Mouse (Mus musculus): ENCODE data around the gene Dpep2nb. TPM values are rescaled to one million over a fixed set of nuclear protein-coding genes. Genes with fewer than 3 reads are reported as not detected.
"Not testable (repeated sequence)": the region's sequence is repeated elsewhere in the genome, so short reads cannot be mapped to it uniquely, and the experiment has no call there.

Gene Dpep2nb
- total RNA-seq, 2 experiments from 2014 or later: not detected

DNA sequence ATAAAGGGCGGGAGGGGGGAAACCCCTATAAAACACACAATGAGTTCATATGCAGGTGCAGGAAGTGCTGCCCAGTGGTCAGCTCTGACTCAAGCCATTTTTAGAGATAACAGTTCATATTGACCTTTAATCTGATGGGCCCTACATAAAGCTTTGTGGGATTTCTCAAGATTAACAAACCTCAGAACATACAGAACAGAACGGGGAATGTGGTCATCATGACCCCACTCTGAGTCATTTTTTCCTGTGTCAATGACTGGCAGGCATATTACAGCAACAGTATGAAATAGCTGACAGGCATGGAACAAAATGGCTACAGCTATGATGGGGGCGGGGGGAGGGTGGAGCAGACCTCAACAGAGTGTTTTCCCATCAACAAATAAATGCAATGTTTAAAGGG is 1.4 kb upstream of the Dpep2nb start:
- DNase-seq (ENCODE audit: low spot score in 2 of 2): no peak

DNA sequence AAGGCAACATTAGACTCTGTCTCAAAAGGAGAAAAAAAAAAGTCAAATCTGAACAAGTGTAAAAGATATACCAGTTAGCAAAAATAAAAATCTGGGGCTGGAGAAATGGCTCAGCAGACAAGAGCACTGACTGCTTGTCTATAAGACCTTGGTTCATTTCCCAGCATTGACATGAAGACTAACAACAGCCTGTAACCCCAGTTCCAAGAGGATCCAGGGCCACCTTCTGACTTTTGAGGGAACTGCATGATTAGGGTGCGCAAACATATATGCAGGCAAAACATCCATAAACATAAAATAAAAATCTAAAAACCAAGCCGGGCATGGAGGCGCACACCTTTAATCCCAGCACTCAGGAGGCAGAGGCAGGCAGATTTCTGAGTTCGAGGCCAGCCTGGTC is 638 bp upstream of the Dpep2nb start:
- DNase-seq (ENCODE audit: low spot score in 2 of 2): no peak

DNA sequence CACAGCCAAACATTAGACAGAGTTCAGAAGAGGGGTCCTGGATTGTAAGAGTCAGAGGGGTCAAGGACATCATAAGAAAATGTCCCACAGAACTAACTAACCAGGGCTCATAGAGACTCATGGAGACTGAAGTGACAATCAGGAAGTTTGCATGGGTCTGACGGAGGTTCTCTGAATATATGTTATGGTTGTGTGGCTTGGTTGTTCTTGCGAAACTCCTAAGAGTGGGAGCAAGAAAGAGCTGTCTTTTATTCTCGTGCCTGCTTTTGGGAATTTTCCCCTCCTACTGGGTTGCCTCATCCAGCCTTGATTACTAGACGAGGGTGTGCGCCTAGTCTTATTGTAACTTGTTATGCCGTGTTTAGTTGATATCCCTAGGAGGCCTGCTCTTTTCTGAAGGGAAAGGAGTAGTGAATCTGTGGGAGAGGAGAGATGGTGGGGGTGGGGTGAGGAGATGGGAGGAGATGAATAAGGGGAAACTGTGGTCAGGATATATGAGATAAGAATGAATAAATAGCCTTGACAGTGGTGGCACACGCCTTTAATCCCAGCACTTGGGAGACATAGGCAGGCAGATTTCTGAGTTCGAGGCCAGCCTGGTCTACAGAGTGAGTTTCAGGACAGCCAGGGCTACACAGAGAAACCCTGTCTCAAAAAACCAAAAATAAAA is 1.1 kb downstream of the Dpep2nb start:
- no peak for DNase-seq (ENCODE audit: low spot score in 2 of 2)

DNA sequence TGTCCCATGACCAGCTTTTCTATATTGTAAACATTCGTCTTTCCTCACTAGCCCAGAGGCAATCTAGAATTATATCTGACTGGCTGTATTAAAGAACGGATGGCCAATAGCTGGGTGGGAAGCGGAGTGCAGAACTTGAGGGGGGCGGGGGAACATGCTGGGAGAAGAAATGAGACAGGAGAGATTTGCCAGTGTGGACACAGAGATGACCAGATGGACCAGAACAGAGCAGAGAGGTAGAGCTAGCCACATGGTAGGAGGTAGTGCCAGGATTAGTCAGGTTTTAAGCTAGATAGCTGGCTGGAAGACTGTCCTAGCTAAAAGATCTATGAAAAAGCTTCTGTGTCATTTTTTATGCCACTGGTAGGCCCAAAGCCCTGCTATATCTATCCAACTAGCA is 3.9 kb downstream of the Dpep2nb start:
- DNase-seq (ENCODE audit: low spot score in 2 of 2): no peak

DNA sequence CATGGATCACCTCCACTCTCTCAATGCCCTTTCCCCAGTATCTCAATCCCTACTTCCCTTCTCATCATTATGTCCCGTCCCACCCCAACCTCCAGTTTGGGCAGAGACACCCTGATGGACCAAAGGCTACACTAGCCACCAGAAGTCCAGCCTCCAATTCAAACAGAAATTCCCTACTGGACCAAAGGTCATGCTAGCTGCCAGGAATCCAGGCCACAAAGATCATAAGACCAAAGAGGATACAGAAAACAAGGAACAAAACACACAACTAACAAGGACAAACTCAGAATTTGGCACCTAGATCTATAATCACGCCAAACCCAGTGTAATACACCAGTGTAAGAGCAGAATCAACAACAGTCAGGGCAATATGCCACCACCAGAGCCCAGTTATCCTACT is 6.8 kb downstream of the Dpep2nb start:
- no peak for DNase-seq (ENCODE audit: low spot score in 2 of 2)

DNA sequence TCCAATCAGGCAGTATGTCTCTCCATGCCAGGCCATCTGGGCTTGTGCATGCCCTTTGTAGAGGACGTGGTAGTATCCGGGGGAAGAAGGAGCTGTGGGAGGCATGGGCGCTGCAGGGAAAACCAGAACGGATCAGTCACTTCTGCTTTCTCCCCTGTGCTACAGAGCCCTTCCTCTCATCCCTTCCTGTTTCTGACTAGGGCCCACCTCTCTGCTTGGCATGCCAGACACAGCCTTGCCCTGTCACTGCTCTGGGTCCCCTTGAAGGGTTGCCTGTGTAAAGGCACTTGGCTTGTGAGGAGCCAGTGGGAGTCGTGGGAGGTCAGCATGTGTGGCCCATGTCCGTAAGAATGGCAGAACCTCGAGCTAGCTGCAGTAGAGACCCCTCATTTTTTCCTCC is 9.4 kb downstream of the Dpep2nb start:
- DNase-seq (ENCODE audit: low spot score in 2 of 2): no peak

DNA sequence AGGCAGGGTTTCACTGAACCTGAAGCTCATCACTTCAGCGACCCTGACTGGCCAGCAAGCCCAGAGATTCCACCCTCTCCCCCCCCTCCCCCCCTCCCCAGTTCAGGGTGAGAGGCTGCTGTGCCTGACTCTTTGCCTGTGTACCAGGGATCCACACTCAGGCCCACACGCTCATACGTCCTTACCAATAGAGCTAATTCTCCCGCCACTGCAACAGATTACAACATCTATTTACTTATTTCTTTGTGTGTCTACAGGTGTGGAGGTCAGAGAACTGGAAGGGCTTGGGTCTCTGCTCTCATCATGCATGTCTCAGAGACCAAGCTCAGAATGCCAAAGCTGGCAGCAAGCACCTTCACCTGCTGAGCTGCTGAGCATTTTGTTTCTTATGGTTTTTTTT is 12.5 kb downstream of the Dpep2nb start:
- DNase-seq (ENCODE audit: low spot score in 2 of 2): no peak

DNA sequence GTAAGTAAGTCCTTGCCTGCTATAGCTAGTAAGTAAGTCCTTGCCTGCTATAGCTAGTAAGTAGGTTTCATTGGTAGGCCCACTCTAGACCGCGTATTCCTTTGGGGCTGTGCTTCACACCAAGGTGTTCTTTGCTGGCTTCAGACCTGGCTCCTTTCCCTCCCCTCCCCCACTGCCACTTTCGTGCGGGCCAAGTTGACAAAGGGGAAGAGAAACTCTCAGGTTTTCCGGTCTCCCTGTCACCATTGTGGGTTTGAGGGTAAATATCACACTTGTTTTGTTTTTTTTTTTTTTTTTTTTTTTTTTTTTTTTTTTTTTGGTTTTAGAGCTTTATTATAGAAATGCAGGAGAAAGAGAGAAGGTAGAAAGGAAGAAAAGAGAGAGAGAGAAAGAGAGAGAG is 13.3 kb downstream of the Dpep2nb start:
- DNase-seq (ENCODE audit: low spot score in 2 of 2): no peak

DNA sequence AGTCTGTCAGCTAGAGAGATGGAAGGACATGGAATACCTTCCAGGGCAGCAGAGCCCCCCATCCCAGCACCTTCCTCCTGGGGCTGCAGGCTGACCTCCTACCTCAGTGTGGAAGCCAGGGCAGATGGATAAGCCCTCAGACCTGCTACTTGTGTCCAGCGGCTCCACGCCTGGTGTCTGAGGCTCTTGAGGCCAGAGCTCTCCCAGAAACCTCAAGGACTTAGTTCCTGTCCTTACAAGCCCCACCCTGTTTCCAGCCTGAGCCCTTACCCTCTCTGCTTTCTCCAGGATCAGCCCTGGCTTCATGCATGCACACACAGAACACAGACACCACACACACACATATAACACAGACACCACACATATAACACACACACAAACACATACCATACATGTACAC is 14.2 kb downstream of the Dpep2nb start:
- DNase-seq (ENCODE audit: low spot score in 2 of 2): no peak

DNA sequence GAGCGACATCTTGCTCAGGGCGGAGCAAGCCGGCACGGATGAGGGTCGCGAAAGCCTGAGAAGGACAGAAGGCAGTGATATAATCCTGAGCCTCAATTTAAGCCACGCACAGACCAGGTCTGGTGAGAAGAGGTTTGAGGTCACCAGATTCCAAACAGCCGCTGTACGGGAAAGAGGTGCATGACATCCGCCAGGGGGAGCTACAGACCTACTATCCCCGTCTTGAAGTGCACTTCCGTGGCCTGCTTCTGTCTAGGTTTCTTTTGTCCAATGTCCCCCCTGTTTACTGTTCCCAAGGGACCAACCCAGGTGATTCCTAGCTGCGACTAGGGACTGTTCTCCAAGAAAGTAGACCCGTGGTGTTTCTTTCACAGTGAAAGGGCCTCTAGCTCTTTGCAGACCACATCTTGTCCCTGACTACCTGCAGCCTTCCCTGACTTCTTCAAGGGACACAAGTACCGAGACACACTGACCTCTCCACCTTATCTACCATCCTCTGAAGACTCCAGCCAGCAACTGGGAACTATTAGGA is 14.9 kb downstream of the Dpep2nb start, which contains the start of gene Dus2:
Dus2 (plus strand) TSS at position 482 of the 532 bp plus-strand sequence.
- peak; percentile 81 to 82 for DNase-seq (ENCODE audit: low spot score in 2 of 2)

DNA sequence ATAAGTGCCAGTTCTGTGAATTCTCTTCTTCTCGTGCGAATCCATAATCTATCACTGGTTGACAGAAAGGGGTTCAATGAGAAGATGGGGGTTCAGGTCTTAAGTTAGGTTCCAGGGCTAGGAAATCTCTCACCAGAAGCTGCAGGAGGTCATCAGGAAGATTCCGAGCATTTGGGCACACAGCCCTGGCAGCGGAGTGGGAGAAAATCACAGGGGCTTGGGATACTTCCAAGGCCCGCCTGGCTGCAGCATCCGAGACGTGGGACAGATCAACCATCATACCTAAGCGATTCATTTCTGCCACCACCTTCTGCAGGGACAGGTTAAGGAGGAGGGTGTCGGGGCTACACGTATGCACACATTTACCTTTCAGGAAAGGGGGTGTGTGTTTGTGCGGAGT is 17.2 kb downstream of the Dpep2nb start:
- no peak for DNase-seq (ENCODE audit: low spot score in 2 of 2)

DNA sequence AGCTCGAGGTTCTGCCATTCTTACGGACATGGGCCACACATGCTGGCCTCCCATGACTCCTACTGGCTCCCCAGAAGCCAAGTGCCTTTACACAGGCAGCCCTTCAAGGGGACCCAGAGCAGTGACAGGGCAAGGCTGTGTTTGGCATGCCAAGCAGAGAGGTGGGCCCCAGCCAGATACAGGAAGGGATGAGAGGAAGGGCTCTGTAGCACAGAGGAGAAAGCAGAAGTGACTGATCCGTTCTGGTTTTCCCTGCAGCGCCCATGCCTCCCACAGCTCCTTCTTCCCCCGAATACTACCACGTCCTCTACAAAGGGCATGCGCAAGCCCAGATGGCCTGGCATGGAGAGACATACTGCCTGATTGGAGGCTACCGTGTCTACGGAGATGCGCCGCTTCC is 22.4 kb downstream of the Dpep2nb start:
- DNase-seq (ENCODE audit: low spot score in 2 of 2): not testable (repeated sequence)

DNA sequence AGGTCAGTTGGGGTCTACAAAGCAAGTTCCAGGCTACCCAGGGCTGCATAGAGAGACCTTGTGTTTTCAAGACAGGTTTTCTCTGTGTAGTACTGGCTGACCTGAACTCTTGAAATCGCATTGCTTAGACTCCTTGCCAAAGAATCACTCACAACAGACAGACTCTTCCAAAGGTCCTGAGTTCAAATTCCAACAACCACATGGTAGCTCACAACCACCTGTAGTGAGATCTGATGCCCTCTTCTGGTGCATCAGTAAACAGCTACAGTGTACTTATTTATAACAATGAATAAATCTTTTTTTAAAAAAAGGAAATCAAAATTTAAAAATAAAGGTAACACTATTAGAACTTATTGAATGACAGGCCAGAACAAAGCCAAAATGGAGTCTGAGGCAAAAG is 24.6 kb downstream of the Dpep2nb start:
- no peak for DNase-seq (ENCODE audit: low spot score in 2 of 2)

DNA sequence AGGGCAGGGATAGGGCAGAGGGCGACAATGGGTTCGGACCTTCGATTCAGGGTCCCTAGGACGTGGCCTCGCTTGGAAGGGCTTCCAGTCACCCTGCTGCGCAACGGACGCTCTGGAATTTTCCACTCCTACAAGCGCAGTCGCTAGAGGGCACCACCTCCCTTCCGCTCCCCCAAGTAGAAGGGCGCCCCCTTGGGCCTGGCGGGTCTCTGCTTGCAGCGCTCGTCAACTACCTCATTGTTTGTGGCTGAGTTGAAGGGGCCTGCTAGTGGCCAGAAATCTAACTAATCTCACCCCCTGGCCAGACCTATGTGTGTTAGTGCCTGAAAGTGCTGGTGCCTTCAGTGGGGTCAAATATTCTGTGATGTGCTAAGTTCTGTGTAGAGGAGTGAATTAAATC is 26.4 kb downstream of the Dpep2nb start, which contains the start of gene Dpep3:
Dpep3 (minus strand) TSS at position 105 of the 400 bp plus-strand sequence.
- DNase-seq (ENCODE audit: low spot score in 2 of 2): no peak

DNA sequence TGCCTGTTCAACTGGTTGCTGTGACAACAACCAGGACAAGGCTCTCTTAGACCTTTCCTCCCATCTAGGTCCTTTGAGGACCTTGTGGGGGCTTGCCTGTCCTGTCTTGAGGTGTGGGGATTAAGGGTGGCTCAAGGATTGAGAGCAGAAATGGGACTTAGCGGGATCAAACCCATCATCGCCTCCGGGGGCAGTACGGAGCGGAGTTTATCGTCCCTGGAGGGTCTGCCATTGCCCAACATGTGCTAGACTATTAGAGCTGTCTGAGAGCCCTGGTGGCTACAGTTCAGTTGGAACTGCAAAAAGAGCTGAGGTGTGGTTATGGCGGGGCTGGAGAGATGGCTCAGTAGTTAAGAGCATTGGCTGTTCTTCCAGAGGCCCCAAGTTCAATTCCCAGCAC is 30.4 kb downstream of the Dpep2nb start:
- no peak for DNase-seq (ENCODE audit: low spot score in 2 of 2)

DNA sequence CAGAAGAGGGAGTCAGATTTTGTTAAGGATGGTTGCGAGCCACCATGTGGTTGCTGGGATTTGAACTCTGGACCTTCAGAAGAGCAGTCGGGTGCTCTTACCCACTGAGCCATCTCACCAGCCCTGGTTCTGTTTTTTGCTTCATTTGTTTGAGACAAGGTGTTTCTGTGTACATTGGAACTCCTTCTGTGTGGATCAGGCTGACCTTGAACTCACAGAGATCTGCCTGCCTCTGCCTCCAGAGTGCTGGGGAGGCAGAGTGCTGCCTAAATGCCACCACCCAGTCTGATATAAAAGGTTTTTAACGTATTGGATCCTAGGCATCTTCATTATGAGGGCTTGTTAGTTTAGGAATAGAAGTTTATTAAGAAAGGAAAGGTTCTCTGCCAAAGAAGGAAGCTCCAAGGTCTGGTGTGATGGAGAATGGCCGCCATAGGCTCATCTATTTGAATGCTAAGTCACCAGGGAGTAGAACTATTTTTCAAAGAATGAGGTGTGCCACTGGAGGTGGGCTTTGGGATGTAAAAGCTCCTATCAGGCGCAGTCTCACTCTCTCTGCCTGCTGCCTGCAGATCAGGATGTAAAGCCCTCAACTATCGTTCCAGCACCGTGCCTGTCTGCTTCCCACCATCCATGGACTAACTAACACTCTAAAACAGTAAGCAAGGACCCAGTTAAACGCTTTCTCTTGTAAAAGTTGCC is 34.6 kb downstream of the Dpep2nb start:
- DNase-seq (ENCODE audit: low spot score in 2 of 2): no peak

DNA sequence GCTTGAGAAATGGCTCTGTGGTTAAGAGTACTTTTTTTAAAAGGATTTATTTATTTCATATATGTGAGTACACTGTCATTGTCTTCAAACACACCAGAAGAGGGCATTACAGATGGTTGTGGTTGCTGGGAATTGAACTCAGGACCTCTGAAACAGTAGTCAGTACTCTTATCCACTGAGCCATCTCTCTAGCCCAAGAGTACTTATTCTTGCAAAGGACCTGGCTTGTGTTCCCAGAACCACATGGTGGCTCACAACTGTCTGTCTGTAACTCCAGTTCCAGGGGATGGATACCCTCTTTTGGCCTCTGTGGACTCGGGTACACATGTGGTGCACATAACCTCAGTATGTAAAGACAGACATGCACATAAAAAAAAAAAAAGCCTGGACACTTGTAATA is 36.4 kb downstream of the Dpep2nb start:
- no peak for DNase-seq (ENCODE audit: low spot score in 2 of 2)

DNA sequence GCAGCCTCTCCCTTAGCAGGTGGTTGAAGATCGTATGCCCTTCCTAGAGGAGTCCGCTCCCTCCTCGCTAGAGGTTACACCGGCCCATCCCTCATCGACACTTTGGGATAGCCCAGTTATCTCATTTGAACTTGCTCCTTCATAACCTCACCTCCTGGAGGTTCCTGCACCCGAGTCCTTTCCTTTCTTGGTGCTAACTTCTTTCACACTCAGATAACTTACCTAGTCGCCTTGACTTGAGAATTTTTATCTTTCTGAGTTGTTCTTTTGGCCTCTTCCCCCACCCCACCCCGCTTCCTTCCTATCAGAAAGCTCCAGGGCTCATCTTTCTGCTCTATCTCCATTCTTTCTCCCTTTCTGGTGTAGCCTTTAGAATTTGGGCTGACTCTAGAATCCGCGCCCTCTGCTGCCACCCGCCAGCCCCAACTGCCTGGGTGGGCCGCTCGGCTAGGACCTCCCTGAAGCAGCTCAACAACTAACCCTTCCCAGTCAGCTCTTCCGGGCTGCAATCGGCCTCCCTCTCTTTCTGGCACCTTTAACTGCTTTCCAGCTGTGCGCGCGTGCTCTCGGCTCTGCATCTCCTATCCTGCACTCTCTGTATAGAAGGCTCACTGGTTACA is 39.0 kb downstream of the Dpep2nb start:
- DNase-seq (ENCODE audit: low spot score in 2 of 2): no peak

DNA sequence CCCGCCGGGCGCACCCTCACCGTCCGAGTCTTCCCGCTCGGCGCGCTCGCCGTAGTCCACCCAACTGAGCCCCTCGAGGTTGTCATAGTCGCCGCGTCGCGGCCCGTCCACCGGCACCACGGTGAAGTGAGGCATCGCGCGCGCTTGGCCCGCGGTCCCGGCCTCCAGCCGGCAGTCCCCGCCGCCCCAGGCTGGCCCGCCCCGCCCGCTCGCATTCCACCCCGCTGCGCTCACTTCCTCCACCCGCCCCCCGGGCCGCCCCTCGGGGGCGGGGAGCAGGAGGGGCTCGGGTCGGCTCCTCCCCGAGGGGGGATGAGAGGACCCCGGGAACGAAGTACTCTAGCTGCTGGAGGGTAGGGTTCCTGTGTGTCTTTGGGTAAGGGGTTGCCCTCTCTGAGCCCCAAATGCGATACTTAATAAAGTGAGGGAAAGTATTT is 39.9 kb downstream of the Dpep2nb start, which contains the start of gene Slc12a4:
Slc12a4 (minus strand) TSS at position 193 of the 437 bp plus-strand sequence.
- peak; percentile 66 to 76 for DNase-seq (ENCODE audit: low spot score in 2 of 2)

DNA sequence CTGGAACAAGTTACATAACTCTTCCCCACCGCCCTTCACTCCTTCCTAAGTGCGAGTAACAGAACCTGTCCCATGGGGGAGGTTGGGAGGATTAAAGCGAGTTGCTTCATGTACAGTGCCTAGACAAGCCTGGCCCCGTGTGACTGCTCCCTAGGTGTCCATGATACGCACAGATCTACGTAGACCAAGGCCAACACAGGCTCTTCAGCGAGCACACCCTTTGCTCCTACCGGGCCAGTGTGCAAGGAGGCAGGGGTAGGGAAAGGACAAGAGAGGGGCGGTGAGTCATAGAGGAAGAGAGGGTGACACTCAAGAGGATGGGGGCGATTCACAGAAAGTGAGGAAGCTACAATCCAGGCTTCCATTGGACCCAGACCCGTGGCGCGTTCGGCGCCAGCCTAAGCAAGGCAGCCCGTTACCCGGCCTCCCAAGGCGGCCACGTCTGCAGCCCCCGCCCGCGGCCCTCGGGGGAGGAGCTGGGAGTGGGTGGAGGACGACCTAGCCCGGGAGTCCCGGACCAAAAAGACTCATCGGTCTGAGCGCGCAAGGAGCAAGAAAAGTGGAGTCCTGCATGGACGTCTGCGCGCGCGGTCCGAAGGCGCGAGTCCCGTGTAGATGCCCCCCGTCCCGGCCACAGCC is 40.4 kb downstream of the Dpep2nb start:
- DNase-seq (ENCODE audit: low spot score in 2 of 2): peak in 1 of 2 experiments; percentile 52

DNA sequence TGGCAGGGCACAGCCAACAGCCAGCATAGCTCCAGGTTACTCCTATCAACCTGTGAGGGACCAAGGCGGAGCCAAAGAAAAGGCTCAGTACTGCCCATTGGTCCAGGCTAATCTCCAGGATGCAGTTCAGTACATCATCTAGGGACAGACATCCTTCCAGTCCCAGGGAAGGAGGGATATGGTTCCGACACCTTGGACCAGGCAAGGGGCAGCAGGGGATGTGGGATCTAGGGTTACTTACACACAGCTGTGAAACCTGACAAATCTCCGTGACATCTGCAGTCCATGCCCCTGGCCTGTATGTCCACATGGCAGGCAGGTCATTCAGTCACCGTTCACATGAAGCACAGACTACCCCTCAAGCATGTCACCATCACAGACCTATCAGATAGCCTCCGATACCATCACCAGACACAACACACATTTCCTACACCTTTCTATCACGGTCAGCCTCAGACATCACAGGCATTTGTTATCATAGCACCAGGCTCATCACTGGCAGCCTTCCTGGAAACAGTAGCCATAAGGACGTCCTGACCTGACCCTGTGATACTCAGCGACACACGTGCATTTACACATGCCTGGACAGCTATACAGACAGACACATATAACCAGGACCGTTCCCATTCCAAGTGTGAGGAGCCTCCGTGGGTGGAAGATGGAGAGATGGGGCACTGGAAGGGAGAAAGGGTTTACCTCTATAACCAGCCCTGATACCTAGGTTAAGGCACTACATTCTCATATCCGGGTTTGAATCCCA is 41.1 kb downstream of the Dpep2nb start:
- DNase-seq (ENCODE audit: low spot score in 2 of 2): no peak

Measured in layer of hippocampus, postnatal 10 days (tissue).